Mouse (Mus musculus) heart, embryonic 14.5 days (tissue): ENCODE data around the gene Map7. TPM values are rescaled to one million over a fixed set of nuclear protein-coding genes. Genes with fewer than 3 reads are reported as not detected.

Experiments used
- ATAC-seq: fragments of 200-750 bp; cut with Nextera tagmentation; 2 replicates; pipeline ENCODE4 v1.8.0; 2017; ENCODE audit warnings: low read depth, moderate TSS enrichment; ENCODE audit not compliant: insufficient number of reproducible peaks, insufficient read depth, low FRiP score
- H3K27ac ChIP-seq, 2 experiments: fragments of 200-500 bp in 1 of 2; fragments of 300-500 bp in 1 of 2; sonication (generic) in 1 of 2; replicated peaks in 1 of 2; 2 replicates each; pipeline ENCODE4 v1.5.1; 2012 to 2014; ENCODE audit warnings: low read depth in 2 of 2, low read length in 2 of 2, control low read depth in 1 of 2, mild to moderate bottlenecking in 1 of 2, mixed read lengths in 1 of 2; ENCODE audit not compliant: control insufficient read depth in 1 of 2, insufficient read depth in 1 of 2
- H3K27me3 ChIP-seq: fragments of 300-500 bp; sonication (generic); 2 replicates; pipeline ENCODE4 v1.6.1; 2014; ENCODE audit warnings: mild to moderate bottlenecking, low read length, control low read depth; ENCODE audit not compliant: control insufficient read depth, insufficient read depth
- H3K36me3 ChIP-seq: fragments of 300-500 bp; sonication (generic); 2 replicates; pipeline ENCODE4 v1.6.1; 2014; ENCODE audit warnings: mild to moderate bottlenecking, control low read depth, low read length, mixed read lengths; ENCODE audit not compliant: control insufficient read depth, insufficient read depth
- H3K4me1 ChIP-seq, 2 experiments: fragments of 200-500 bp in 1 of 2; fragments of 300-500 bp in 1 of 2; sonication (generic) in 1 of 2; 2 replicates each; pipeline ENCODE4 v1.6.1; 2012 to 2014; ENCODE audit warnings: low read length in 2 of 2, control low read depth in 1 of 2, mixed read lengths in 1 of 2; ENCODE audit not compliant: control insufficient read depth in 2 of 2, insufficient read depth in 2 of 2
- H3K4me2 ChIP-seq: fragments of 300-500 bp; sonication (generic); 2 replicates; pipeline ENCODE4 v1.6.1; 2014; ENCODE audit warnings: mild to moderate bottlenecking, low read length
- H3K4me3 ChIP-seq, 2 experiments: fragments of 200-500 bp in 1 of 2; fragments of 300-500 bp in 1 of 2; sonication (generic) in 1 of 2; 2 replicates each; pipeline ENCODE4 v1.5.1; 2012 to 2014; ENCODE audit warnings: low read length in 2 of 2, mild to moderate bottlenecking in 2 of 2, control low read depth in 1 of 2, low read depth in 1 of 2, moderate library complexity in 1 of 2; ENCODE audit not compliant: control insufficient read depth in 1 of 2, insufficient read depth in 1 of 2
- H3K9ac ChIP-seq: fragments of 300-500 bp; sonication (generic); 2 replicates; pipeline ENCODE4 v1.6.1; 2014; ENCODE audit warnings: mild to moderate bottlenecking, low read length
- H3K9me3 ChIP-seq: fragments of 300-500 bp; sonication (generic); 2 replicates; pipeline ENCODE4 v1.6.1; 2016; ENCODE audit warnings: low read length, control low read depth; ENCODE audit not compliant: control insufficient read depth
- WGBS: fragments of 180-500 bp; shearing (Covaris S2); extraction: QIAGEN DNeasy Blood & Tissue Kit; methylation state at CpG from one replicate; pipeline ENCODE4 v1.1.7; 2014; 5-methylcytosine and 5-hydroxymethylcytosine counted together
- polyA plus RNA-seq: library from polyadenylated mRNA; unstranded; fragments of >200 nt; fragmentation: Nextera tagmentation; extraction: Ambion mirVana; gene quantifications from 2 replicates; pipeline ENCODE4 v1.2.1, GENCODE M21; 2014

Gene Map7
- polyA plus RNA-seq, 1 experiment from 2014 or later, result 6.6 TPM

DNA sequence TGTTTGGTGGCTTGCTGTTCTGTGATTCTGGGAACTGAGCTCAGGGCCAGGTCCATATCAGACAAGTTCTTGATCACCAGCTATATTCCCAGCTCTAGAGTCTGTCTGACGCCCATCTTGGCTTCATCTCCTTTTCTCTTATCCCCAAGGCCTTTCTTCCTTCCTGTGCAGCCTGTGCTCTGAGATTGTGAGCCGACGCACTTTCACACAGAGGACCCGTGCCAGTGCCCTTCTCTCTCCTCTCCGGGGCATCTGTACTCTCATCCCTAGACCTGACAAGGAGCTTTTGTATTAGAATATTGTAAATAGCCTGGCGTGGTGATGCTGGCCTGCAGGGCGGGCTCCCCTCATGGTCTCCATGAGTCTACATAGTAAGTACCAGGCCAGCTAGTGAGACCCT is 7.1 kb downstream of the Map7 start:
- Histone ChIP-seq H3K9ac (no peak overlapping the region), H3K27ac (no peak overlapping the region), H3K9me3 (no peaks in the 10 kb centered on the region), H3K4me3 (no peak overlapping the region), H3K36me3 (no peaks in the 10 kb centered on the region), H3K4me1 (peaks cover 0 to 22% of the 10 kb centered on the region in 2 experiments; a peak in 2 of 4 replicates), H3K27me3 (no peaks in the 10 kb centered on the region; the same call in 1 of the 2 replicates), H3K4me2 (no peak overlapping the region)
- ATAC-seq, result no peak
- WGBS, result 57% methylated on average over 7 of the region's 7 CpGs

DNA sequence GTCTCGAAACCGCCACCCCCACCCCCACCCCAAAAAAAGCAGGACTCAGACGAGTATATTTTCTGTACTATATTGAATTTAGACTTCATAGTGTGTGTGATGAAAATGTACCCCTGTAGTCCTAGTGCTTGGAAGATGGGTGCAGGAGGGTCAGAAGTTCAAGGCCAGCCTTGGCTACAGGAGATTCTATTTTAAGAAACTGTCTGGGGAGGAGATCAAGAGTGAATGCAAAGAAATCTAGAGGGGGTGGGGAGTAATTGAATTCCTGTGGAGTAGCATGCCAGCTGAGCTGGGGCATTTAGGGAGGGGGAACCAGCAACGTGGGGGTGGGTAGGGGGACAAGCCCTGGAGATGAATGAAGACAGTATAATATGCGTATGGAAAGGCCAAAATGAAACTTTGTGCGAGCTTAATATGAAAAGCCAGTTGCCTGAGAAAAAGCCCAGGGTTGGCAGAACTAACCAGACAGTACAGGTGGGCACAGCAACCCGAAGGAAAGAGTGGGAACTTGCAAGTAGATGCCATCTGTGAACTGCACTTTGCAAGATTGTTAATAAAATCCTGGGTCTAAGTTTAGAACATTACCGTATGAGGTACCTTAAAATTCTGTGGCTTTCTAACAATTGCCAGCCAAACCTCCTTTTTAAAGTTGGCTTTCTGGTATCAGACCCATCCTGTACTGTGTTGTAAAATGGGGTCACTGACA is 8.9 kb downstream of the Map7 start:
- no peak for ATAC-seq
- no peaks in the 10 kb centered on the region for H3K9me3 ChIP-seq
- no peaks in the 10 kb centered on the region for H3K27me3 ChIP-seq

DNA sequence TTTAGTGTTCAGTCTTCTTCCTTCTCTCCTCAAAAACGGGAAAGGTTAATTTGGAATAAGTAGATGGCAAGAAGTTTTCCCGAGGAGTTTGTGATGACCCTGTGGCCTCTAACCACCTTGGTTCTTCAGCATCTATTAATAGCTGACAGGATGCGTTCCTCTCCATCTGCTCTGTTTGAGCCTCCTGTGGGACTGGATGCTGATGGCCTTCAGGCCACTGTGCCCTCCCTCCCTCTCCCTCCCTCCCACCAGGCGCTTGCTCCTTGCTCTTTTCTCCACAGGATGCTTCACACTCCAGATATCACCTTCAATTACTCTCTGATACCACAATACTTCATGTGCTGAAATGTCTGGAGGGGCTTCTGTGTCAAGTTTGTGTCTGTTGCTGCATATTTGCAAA is 10.5 kb downstream of the Map7 start:
- ATAC-seq, result no peak

More for the DNA sequence above, 8.9 kb downstream of the Map7 start:
- Histone ChIP-seq H3K27ac (no peak overlapping the region), H3K4me2 (no peak overlapping the region), H3K4me3 (no peak overlapping the region), H3K4me1 (peaks cover 5 to 27% of the 10 kb centered on the region in 2 experiments; a peak in 3 of 4 replicates), H3K36me3 (no peaks in the 10 kb centered on the region), H3K9ac (no peak overlapping the region)
- 74% methylated on average over 8 of the region's 8 CpGs for WGBS

DNA sequence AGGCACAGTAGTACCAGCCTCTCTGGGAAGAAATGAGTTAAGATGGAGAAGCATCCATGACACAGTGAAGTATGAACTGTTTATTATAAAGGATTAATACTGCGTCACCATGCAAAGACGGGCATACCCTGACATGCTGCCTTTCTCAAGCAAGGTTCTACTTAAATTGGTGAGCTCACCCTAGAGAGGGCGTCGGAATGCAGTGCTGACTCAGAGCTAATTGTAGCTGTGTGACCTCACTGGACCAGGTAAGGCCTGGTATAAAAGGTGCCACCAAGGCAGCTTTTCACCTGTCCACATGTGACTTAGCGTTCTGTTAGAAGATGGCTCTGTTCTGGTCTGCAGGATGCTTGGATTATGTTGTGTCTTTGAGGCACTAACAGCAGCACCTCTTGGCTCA is 11.0 kb downstream of the Map7 start:
- Histone ChIP-seq H3K36me3 (no peaks in the 10 kb centered on the region), H3K4me3 (no peak overlapping the region), H3K9me3 (no peaks in the 10 kb centered on the region), H3K27me3 (no peaks in the 10 kb centered on the region), H3K4me1 (peaks cover 5 to 34% of the 10 kb centered on the region in 2 experiments; a peak in 3 of 4 replicates), H3K9ac (no peak overlapping the region), H3K4me2 (no peak overlapping the region), H3K27ac (no peak overlapping the region; a peak in 1 of 4 replicates)
- 68% methylated on average over 5 of the region's 5 CpGs for WGBS
- no peak for ATAC-seq

More for the DNA sequence above, 10.5 kb downstream of the Map7 start:
- Histone ChIP-seq H3K4me3 (no peak overlapping the region), H3K4me1 (peaks cover 5 to 34% of the 10 kb centered on the region in 2 experiments; a peak in 3 of 4 replicates), H3K27me3 (no peaks in the 10 kb centered on the region), H3K4me2 (no peak overlapping the region), H3K9ac (no peak overlapping the region; the same call in 1 of the 2 replicates), H3K36me3 (no peaks in the 10 kb centered on the region), H3K9me3 (no peaks in the 10 kb centered on the region), H3K27ac (peak overlapping the region in 1 of 2 experiments; percentile 17; a peak in 2 of 4 replicates)
- 27% methylated on average over 4 of the region's 4 CpGs for WGBS

DNA sequence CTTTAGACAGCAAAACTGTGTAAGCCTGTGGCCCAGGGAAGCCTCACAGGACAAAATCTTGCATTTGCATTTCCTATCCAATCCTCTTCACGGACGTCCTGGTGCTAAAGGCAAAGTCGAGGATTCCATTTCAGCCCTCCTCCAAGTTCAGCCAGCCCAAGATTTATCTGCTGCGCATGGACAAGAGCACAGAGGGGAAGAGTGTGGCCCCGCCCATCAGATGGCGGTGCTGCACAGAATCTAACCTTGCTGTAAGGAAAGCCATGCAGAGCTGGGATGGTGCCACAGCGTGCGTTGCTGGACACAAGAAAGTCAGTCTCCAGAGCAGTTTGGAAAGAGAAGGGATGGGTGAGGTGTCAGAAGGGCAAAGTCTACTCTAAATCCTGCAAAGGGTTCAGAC is 12.6 kb downstream of the Map7 start:
- Histone ChIP-seq H3K4me3 (no peak overlapping the region), H3K36me3 (no peaks in the 10 kb centered on the region), H3K4me2 (peak overlapping the region; percentile 31), H3K9ac (no peak overlapping the region), H3K9me3 (no peaks in the 10 kb centered on the region), H3K4me1 (peaks cover 5 to 27% of the 10 kb centered on the region in 2 experiments; a peak in 3 of 4 replicates), H3K27me3 (no peaks in the 10 kb centered on the region), H3K27ac (no peak overlapping the region)
- ATAC-seq, result no peak
- WGBS, result 46% methylated on average over 8 of the region's 8 CpGs

DNA sequence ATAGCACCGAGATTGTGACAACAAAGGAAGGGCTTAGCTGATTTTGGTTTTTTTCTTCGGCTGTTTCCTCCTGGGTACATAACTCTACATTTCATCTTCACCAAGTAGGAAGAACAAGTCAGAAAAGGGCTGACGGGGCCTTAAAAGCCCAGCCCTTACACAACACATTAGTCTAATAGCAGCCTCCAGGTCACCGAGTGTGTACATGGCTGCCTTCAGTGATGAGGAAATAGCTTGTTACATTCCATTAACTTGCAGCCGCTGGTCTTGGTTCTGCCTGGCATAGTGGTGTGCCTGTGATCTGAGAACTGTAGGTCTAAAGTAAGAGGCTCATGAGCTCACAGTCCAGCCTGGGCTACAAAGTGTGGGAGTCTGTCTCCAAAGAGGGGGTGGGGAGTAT is 16.5 kb downstream of the Map7 start:
- H3K9me3 ChIP-seq, result no peaks in the 10 kb centered on the region
- WGBS, result 84% methylated on average over 5 of the region's 5 CpGs
- H3K36me3 ChIP-seq, result no peaks in the 10 kb centered on the region
- H3K4me1 ChIP-seq, result peaks cover 5 to 12% of the 10 kb centered on the region in 2 experiments; a peak in 3 of 4 replicates
- no peaks in the 10 kb centered on the region for H3K27me3 ChIP-seq
- no peak overlapping the region for H3K4me3 ChIP-seq
- no peak for ATAC-seq
- no peak overlapping the region for H3K27ac ChIP-seq
- no peak overlapping the region for H3K4me2 ChIP-seq
- no peak overlapping the region for H3K9ac ChIP-seq

DNA sequence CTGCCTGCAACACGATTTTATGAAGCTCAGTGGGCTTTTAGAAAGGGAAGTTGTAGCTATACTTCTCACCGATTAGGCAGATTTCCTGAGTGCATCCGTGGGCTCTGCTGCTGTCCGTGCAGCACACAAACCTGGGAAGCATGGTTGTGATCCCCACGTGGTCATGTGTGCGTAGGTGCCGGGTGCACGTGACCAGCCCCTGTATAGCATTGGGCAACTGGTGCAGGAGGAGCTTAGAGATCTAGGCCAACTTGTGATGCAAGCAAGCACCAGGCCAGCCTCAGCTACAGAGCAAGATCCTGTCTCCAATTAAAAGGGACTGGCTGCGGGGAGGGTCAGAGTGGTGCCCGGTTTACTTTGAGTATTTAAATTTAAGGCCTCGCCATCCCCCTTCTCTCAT is 18.5 kb downstream of the Map7 start:
- Histone ChIP-seq H3K27me3 (no peaks in the 10 kb centered on the region), H3K4me3 (no peak overlapping the region), H3K4me2 (no peak overlapping the region), H3K36me3 (no peaks in the 10 kb centered on the region), H3K27ac (no peak overlapping the region), H3K4me1 (peaks cover 5 to 20% of the 10 kb centered on the region in 2 experiments), H3K9ac (no peak overlapping the region), H3K9me3 (no peaks in the 10 kb centered on the region)
- ATAC-seq, result no peak
- 75% methylated on average over 11 of the region's 11 CpGs for whole genome bisulfite sequencing
